8 mouse cellular contexts compared by ENCODE assay signal in genomic region chrX:94234532-94235189, GRCm38 (mm10). TPM values are rescaled to one million over a fixed set of nuclear protein-coding genes. Genes with fewer than 3 reads are reported as not detected.
DNase-seq lines count a peak whose midpoint lies in the region; ATAC-seq and TF ChIP-seq lines count a peak whose summit lies in the region.

TSS of gene Klhl15 (plus strand) at chrX:94234599.

- peak within 1 kb of the TSS; percentile 87 for H3K9ac ChIP-seq in heart, embryonic 13.5 days
- H3K9ac ChIP-seq in kidney, postnatal 0 days (ENCODE audit: low read depth, low read length) = peak within 1 kb of the TSS; percentile 78
- H3K9ac ChIP-seq in liver, adult 2 months (ENCODE audit: low read depth, low read length) = peak within 1 kb of the TSS; percentile 97

- H3K36me3 ChIP-seq in heart, embryonic 13.5 days = no peaks in the 10 kb centered on the region
- no peaks in the 10 kb centered on the region for H3K36me3 ChIP-seq in kidney, postnatal 0 days (ENCODE audit: insufficient read depth, low read length)
- H3K36me3 ChIP-seq in liver, adult 2 months (ENCODE audit: control insufficient read depth, insufficient read depth, low read length) = no peaks in the 10 kb centered on the region

- ATAC-seq in CD4-positive, CD25-positive, alpha-beta regulatory T cell, adult 4 months = peak; percentile 82
- ATAC-seq in erythroid progenitor cell, adult 5-6 weeks (replicated peaks; ENCODE audit: low FRiP score, poor library complexity, severe bottlenecking) = peak; percentile 98
- ATAC-seq in heart, embryonic 13.5 days (ENCODE audit: extremely low read depth, insufficient number of reproducible peaks, low FRiP score, low TSS enrichment) = peak; percentile 93
- peak; percentile 96 for ATAC-seq in kidney, postnatal 0 days (replicated peaks; ENCODE audit: low FRiP score, low read depth)
- ATAC-seq in monocyte, adult 5-6 weeks (replicated peaks; ENCODE audit: insufficient number of reproducible peaks, low FRiP score, low TSS enrichment, poor library complexity, severe bottlenecking) = peak; percentile 91

- peak within 1 kb of the TSS; percentile 96 for H3K4me3 ChIP-seq in brown adipose tissue, adult 24 weeks (ENCODE audit: insufficient read depth, low read depth, low read length)
- peak within 1 kb of the TSS; percentile 75 for H3K4me3 ChIP-seq in heart, embryonic 13.5 days
- H3K4me3 ChIP-seq in kidney, postnatal 0 days (replicated peaks; ENCODE audit: low read depth, low read length) = peak within 1 kb of the TSS; percentile 56
- peak within 1 kb of the TSS; percentile 100 for H3K4me3 ChIP-seq in liver, adult 2 months (ENCODE audit: insufficient read depth, low read depth, low read length)

- TF ChIP-seq POLR2A in liver, adult 2 months (IDR thresholded peaks at IDR 0.05; ENCODE audit: extremely low read depth, insufficient read depth, low read length) = peak; percentile 61

- no peaks in the 10 kb centered on the region for H3K4me1 ChIP-seq in brown adipose tissue, adult 24 weeks (ENCODE audit: control insufficient read depth, insufficient read depth, insufficient read length, low read length)
- no peaks in the 10 kb centered on the region for H3K4me1 ChIP-seq in heart, embryonic 13.5 days
- no peaks in the 10 kb centered on the region for H3K4me1 ChIP-seq in kidney, postnatal 0 days (replicated peaks; ENCODE audit: insufficient read depth, low read length)
- H3K4me1 ChIP-seq in liver, adult 2 months (ENCODE audit: control insufficient read depth, insufficient read depth, low read length) = no peaks in the 10 kb centered on the region; the same call in 1 of the 2 replicates

- peaks cover 74% of the 10 kb centered on the region for H3K27me3 ChIP-seq in heart, embryonic 13.5 days (replicated peaks)
- no peaks in the 10 kb centered on the region for H3K27me3 ChIP-seq in kidney, postnatal 0 days (ENCODE audit: insufficient read depth, low read length)
- no peaks in the 10 kb centered on the region for H3K27me3 ChIP-seq in liver, adult 2 months (ENCODE audit: control insufficient read depth, insufficient read depth, low read length)

- WGBS in heart, embryonic 13.5 days = 5% methylated on average over 39 of the region's 70 CpGs
- WGBS in kidney, postnatal 0 days = 24% methylated on average over 46 of the region's 70 CpGs
- 1% methylated on average over 20 of the region's 70 CpGs for WGBS in liver, adult 2 months

- no peaks in the 10 kb centered on the region for H3K9me3 ChIP-seq in heart, embryonic 13.5 days
- no peaks in the 10 kb centered on the region for H3K9me3 ChIP-seq in kidney, postnatal 0 days (replicated peaks; ENCODE audit: low read length)

- peaks cover 5% of the 10 kb centered on the region for H3K79me2 ChIP-seq in liver, adult 2 months (ENCODE audit: control insufficient read depth, insufficient read depth, low read length)

- TF ChIP-seq CTCF in kidney, postnatal 0 days (IDR thresholded peaks at IDR 0.05; ENCODE audit: low read depth) = peak; percentile 27; the same call in 1 of the 2 replicates
- no peak for TF ChIP-seq CTCF in liver, adult 2 months (IDR thresholded peaks at IDR 0.05; ENCODE audit: low read depth, low read length)

- peak within 1 kb of the TSS; percentile 70 for H3K4me2 ChIP-seq in heart, embryonic 13.5 days
- H3K4me2 ChIP-seq in kidney, postnatal 0 days (ENCODE audit: low read length) = peak within 1 kb of the TSS; percentile 57

- peak; percentile 79 for DNase-seq in kidney, postnatal 0 days (ENCODE audit: low spot score)
- DNase-seq in liver, adult 2 months (ENCODE audit: extremely low read depth, low read depth, low spot score) = peak; percentile 57
- peak; percentile 80 to 85 for DNase-seq in spleen, postnatal 36 days (ENCODE audit: low spot score in 2 of 2)

- peak within 1 kb of the TSS; percentile 95 for H3K27ac ChIP-seq in brown adipose tissue, adult 24 weeks (replicated peaks; ENCODE audit: low read depth, low read length)
- peak within 1 kb of the TSS; percentile 88 for H3K27ac ChIP-seq in heart, embryonic 13.5 days (replicated peaks)
- peak within 1 kb of the TSS; percentile 90 for H3K27ac ChIP-seq in kidney, postnatal 0 days
- H3K27ac ChIP-seq in liver, adult 2 months (replicated peaks; ENCODE audit: insufficient read depth, low read depth, low read length) = peak within 1 kb of the TSS; percentile 99

RNA-seq across cellular contexts. Expression of gene Klhl15, which starts in this region (rescaled TPM):
- 1 to 10 TPM; 8.0 to 8.5 TPM for polyA plus RNA-seq in CD4-positive, CD25-positive, alpha-beta regulatory T cell, adult 4 months (2017; shearing (Covaris generic))
- 4.5 and 5.1 TPM in 2 replicates for polyA plus RNA-seq in brown adipose tissue, adult 24 weeks (2012; ENCODE audit: insufficient read depth, insufficient read length, missing spikeins)
- total RNA-seq in erythroid progenitor cell, adult 5-6 weeks (2015; ENCODE audit: low replicate concordance) = 7.5 and 8.3 TPM in 2 replicates
- 6.8 and 9.6 TPM in 2 replicates for total RNA-seq in erythroid progenitor cell, adult 5-6 weeks (2017; ENCODE audit: low replicate concordance)
- polyA plus RNA-seq in heart, embryonic 13.5 days (2015; fragmentation: Nextera tagmentation; extraction: Ambion mirVana) = 3.8 and 4.4 TPM in 2 replicates
- polyA plus RNA-seq in kidney, postnatal 0 days (2015; fragmentation: Nextera tagmentation; extraction: Ambion mirVana) = 7.8 and 8.3 TPM in 2 replicates
- 5.9 and 7.4 TPM in 2 replicates for total RNA-seq in liver, adult 2 months (2014; rRNA removed)
- polyA plus RNA-seq in liver, adult 2 months (2012; rRNA removed) = 1.8 and 3.9 TPM in 2 replicates
- total RNA-seq in monocyte, adult 5-6 weeks (2017) = 8.4 to 10.7 TPM (median 8.6 TPM) in 3 replicates

Comparison
In these comparisons a context has a peak if more than half of its experiments do, and no peak if none do; other contexts are left out.
1. Peak in every context shown above with its lines: DNase-seq, ATAC-seq, H3K4me3 ChIP-seq and H3K27ac ChIP-seq.